Mouse (Mus musculus): ENCODE results near the gene Hist1h3c.
"Not testable (repeated sequence)": the region's sequence is repeated elsewhere in the genome, so short reads cannot be mapped to it uniquely, and the experiment has no call there.

DNA sequence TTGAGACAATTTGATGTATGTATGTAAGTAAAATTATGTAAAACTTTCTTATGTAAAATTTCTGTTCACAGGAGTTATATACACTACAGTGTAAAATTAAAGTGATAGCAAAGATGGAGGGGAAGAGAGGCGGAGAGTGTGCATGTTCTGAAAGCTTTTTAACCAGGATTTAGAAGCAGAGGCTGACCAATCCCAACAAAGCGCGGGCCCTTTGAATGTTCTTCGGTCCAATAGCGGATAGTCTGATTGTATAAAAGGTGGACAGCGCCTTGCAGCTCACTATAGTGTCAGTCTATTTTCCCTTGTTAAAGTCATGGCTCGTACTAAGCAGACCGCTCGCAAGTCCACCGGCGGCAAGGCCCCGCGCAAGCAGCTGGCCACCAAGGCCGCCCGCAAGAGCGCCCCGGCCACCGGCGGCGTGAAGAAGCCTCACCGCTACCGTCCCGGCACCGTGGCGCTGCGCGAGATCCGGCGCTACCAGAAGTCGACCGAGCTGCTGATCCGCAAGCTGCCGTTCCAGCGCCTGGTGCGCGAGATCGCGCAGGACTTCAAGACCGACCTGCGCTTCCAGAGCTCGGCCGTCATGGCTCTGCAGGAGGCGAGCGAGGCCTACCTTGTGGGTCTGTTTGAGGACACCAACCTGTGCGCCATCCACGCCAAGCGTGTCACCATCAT lies 6.8 kb upstream of the Hist1h3c start, which contains the start of gene Hist1h3b:
- not testable (repeated sequence) for TF ChIP-seq CTCF (IDR thresholded peaks at IDR 0.05; ENCODE audit: low read depth, low read length); POLR2A (IDR thresholded peaks at IDR 0.05; ENCODE audit: extremely low read depth, insufficient read depth, low read length)
